Mouse (Mus musculus) mature B cell (primary cell): Measurements from ENCODE around the gene Thegl.
"Not testable (repeated sequence)": the region's sequence is repeated elsewhere in the genome, so short reads cannot be mapped to it uniquely, and the experiment has no call there.

Source experiments
- in situ Hi-C: fragments of 300-500 bp; cut with MboI; formaldehyde crosslinking; loops from 2 replicates; pipeline ENCODE4 v1.14.3; 2019

Gene Thegl

GRCm38 (mm10) chr5:77094510-77095491, 79.0 kb downstream of the Thegl start:
- in situ Hi-C loops, result no loop called here

GRCm38 (mm10) chr5:77096194-77096593, 80.4 kb downstream of the Thegl start:
- in situ Hi-C loops, result not testable (repeated sequence)

GRCm38 (mm10) chr5:77097686-77098085, 81.9 kb downstream of the Thegl start:
- in situ Hi-C loops, result no loop called here

GRCm38 (mm10) chr5:77098874-77099273, 83.1 kb downstream of the Thegl start:
- in situ Hi-C loops, result no loop called here

GRCm38 (mm10) chr5:77099317-77099996, 83.6 kb downstream of the Thegl start:
- in situ Hi-C loops, result no loop called here

GRCm38 (mm10) chr5:77099997-77100380, 84.2 kb downstream of the Thegl start:
- in situ Hi-C loops, result no loop called here

- in situ Hi-C loops, result no loop called here
Measured at GRCm38 (mm10) chr5:77100691-77101090, 84.9 kb downstream of the Thegl start.

- in situ Hi-C loops, result no loop called here
Measured at GRCm38 (mm10) chr5:77102522-77103365, 86.9 kb downstream of the Thegl start.

GRCm38 (mm10) chr5:77107146-77107822, 91.5 kb downstream of the Thegl start:
- in situ Hi-C loops, result no loop called here

- in situ Hi-C loops, result no loop called here
Measured at GRCm38 (mm10) chr5:77108806-77109205, 93.0 kb downstream of the Thegl start.

- in situ Hi-C loops, result no loop called here
Measured at GRCm38 (mm10) chr5:77109814-77110213, 94.0 kb downstream of the Thegl start.
